Mouse (Mus musculus) kidney, adult 18-20 months (tissue): ENCODE measurements around the gene Dlk1.
"Not testable (repeated sequence)": the region's sequence is repeated elsewhere in the genome, so short reads cannot be mapped to it uniquely, and the experiment has no call there.

Source experiments
- DNase-seq: peaks from one replicate; pipeline ENCODE4 v3.0.0; 2021

Dlk1 gene

GRCm38 (mm10) chr12:109441366-109441765, 11.3 kb upstream of the Dlk1 start:
- no peak for DNase-seq

DNA sequence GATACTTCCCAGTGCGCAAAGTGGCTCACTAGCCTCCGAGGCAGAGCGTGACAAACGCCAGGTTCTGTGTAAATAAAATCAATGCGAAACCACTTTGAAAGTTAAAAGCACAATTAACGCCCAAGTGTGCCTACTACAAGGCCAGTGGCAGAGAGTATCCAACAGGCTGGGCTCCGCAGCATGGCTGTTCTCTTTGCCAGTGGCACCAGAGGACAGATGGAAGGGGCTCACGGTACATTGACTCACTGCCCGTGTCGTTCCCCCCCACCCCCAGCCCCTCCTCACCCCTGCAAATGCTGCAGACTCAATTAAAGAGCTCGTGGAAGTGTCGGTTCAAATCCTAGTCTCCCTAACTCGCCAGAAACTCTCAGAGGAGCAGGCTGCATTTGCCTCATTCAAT, 10.5 kb upstream of the Dlk1 start:
- no peak for DNase-seq

- no peak for DNase-seq
Observed at GRCm38 (mm10) chr12:109443276-109443675, 9.3 kb upstream of the Dlk1 start.

DNA sequence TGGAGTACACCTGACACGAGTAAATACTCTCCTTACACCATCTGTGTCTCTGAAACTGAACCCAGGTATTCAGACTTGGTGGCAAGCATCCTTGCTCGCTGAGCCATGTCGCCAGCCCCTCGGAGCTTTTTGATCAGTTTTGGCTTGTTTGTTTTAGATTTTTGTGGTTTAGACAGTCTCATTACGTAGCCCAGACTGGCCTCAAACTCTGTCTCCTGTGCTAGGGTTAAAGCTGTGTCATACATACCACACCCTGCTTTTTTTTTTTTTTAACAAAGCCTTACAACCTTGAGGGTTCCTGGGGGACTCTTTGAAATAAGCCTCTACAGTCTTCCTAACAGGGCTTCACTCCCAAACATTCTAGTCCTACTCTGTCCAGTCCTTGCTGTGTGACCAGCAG, 7.6 kb upstream of the Dlk1 start:
- no peak for DNase-seq

GRCm38 (mm10) chr12:109445499-109446235, 7.0 kb upstream of the Dlk1 start:
- DNase-seq, result no peak

DNA sequence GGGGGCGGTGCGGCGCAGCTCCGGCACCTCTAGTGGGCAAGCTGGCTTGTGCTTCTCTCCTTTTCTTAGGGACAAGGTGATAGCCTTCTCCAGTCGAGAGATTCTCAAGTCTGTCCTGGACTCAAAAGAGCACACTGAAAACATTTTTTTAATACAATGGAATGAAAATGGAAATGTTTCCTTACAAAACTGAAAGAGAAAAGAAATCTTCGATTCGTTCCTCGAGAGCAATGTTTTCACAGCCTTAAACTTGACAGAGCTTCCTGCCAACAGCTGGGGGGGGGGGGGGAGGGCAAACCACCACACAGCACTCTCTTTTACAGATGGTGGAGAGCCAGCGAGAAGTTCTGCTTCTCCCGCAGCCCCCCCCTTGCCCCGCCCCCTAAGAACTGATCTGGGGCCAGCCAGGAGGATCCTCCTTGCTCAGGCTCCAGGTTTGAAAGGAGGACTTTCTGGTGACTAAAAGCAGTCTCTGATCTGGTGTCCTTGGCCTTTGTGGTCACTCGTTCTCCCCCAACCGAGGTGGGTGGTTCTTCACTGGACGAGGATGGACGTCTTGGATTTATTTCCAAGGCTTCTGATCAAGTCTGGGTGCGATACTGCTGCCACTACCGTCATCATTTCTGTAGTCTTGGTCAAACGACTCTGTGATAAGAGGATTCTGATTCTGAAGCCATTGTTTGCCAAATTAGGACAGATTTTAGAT, 6.2 kb upstream of the Dlk1 start:
- DNase-seq, result no peak

DNA sequence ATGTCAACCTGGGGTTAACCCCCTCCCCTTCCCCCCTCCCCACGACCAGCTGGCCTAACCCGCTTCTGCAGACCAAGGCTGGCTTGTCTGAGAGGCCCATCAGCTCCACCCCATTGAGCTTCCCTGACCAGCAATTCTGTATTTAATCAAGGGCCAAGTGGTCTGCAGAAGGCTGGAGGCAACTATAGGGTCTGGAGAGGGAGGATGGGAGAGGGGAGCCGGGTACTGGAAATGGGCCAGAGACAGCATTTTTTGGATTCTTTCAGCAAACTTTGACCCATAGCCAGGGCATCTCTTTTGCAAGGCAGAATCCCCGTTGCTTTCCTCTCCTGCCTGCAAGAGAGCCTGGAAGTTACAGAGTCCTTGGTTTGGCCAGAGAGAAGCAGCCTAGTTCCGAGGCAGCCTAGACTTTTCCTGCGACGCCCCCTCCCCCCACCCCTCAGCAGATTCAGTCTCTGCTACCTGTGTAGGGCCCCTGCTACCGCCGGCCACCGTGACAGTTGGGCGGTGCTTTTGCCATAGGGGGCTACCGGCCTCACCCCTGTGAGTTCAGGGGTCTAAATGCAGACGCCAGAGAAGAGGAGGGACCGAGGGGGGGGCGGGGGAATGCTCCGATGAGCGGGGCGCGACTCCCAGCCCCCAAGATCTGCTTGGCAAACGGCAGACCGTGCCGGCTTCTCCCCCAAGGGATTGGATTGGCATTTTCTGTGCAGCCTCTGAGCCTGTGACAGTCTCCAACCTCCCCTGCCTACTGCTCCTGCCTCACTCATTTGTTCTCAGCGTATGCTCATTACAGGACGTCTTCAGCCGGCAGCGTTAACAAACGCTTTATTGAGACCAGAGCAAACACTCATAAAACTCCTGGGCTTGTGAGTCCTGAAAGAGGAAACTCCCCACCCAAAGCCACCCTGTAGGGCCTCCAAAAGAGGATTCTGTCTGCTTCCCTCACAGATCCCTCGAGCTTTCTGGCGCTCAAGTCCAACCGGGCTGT, 2.9 kb upstream of the Dlk1 start:
- no peak for DNase-seq

DNA sequence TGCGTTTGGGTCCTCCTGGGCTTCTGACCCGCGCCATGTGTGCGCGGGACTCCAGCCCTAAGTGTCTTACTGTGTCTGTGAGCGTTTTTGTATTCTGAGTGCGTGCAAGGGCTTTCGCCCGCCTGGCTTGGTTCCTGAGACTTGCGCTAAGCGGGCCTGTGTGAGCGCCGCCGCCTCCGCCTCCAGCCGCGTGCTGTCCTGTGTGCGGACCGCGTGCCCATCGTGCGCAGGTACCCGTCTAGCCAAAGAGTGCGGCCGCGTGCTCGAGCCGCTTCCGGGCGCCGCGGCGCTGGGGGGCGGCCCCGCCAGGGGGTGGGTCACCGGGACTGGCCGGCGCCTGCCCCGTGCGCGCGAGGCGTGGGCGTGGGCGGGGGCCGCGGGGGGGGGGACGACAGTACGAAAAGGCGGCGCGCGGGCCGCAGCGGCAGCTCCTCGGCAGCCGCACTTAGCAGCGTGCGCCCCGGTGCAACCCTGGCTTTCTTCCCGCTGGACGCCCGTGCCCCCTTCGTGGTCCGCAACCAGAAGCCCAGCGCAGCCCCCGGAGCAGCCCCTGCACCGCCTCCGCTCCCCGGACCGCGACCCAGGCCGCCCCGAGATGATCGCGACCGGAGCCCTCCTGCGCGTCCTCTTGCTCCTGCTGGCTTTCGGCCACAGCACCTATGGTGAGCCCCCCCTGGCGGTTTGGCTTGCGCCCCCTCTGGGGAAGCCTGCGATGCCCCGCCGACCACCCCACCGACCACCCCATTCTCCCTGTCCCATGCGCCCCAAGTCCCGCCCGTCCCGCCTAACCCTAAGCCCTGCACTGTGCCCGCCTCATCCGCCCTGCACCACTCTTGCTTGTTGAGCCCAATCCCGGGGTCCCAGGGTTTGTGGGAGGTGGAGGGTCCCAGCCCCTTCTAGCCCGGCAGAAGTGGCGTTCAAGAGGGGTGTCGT, 708 bp downstream of the Dlk1 start:
- no peak for DNase-seq

- DNase-seq, result no peak
Observed at GRCm38 (mm10) chr12:109454137-109454536, 1.5 kb downstream of the Dlk1 start.

DNA sequence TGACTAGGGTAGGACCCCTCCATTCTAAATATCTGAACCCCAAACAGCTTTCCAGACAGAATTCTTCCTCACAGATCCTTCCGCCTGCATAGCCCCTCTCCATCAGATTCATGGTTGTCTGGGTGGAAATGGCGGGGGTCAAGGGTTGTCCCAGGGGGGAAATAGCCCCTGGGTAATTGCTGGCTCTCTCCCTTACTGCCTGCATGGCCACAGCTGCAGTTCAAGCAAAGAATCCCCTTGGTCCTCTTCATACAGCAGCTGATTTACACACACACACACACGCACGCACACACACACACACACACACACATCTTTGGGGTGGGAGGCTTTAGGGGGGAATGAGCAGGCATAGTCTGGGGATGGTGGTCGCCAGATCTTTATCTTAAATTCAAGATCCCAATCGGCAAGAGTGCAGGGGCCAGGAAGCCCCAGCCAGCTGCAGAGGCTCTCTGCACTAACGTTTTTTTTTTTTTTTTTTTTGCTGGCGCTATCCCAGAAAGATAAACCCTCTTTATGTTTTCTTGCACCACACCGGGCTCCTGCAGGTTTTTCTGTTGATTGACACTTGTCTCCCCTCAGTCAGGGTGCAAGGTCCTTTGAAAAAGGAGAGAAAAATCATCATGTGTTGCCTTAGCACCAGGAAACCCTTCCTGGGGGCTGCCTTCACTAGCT, 4.0 kb downstream of the Dlk1 start:
- no peak for DNase-seq

- DNase-seq, result no peak
Observed at GRCm38 (mm10) chr12:109457836-109458235, 5.2 kb downstream of the Dlk1 start.

- DNase-seq, result no peak
Observed at GRCm38 (mm10) chr12:109458896-109459295, 6.3 kb downstream of the Dlk1 start.

DNA sequence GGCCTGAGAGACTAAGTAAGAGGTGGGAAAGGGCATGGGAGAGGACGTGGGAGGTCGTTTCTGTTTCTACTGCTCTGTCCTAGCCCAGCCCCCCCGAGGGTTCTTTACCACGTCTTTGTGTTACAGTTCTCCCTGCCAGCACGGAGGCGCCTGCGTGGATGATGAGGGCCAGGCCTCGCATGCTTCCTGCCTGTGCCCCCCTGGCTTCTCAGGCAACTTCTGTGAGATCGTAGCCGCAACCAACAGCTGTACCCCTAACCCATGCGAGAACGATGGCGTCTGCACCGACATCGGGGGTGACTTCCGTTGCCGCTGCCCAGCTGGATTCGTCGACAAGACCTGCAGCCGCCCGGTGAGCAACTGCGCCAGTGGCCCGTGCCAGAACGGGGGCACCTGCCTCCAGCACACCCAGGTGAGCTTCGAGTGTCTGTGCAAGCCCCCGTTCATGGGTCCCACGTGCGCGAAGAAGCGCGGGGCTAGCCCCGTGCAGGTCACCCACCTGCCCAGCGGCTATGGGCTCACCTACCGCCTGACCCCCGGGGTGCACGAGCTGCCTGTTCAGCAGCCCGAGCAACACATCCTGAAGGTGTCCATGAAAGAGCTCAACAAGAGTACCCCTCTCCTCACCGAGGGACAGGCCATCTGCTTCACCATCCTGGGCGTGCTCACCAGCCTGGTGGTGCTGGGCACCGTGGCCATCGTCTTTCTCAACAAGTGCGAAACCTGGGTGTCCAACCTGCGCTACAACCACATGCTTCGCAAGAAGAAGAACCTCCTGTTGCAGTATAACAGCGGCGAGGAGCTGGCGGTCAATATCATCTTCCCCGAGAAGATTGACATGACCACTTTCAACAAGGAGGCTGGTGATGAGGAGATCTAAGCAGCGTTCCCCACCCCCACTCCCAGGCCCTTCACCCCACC, 7.1 kb downstream of the Dlk1 start:
- DNase-seq, result no peak

GRCm38 (mm10) chr12:109462594-109462993, 10.0 kb downstream of the Dlk1 start:
- no peak for DNase-seq

GRCm38 (mm10) chr12:109467417-109467816, 14.8 kb downstream of the Dlk1 start:
- not testable (repeated sequence) for DNase-seq

DNA sequence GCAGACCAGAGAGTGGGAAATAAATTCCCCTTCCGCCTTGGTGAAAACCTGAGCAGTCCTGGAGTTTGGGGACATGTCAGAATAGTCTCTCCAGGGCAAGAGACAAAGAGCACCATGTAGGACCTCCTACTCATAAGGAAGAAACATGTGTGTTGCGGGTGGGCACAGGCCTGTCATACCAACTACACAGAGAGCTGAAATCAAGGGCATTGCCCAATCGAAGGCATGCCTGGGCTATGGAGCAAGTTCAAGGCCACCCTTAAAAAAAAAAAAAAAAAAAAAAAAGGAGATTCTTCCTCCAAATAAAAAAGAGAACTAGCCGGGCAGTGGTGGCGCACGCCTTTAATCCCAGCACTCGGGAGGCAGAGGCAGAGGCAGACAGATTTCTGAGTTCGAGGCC, 17.2 kb downstream of the Dlk1 start:
- DNase-seq, result no peak

DNA sequence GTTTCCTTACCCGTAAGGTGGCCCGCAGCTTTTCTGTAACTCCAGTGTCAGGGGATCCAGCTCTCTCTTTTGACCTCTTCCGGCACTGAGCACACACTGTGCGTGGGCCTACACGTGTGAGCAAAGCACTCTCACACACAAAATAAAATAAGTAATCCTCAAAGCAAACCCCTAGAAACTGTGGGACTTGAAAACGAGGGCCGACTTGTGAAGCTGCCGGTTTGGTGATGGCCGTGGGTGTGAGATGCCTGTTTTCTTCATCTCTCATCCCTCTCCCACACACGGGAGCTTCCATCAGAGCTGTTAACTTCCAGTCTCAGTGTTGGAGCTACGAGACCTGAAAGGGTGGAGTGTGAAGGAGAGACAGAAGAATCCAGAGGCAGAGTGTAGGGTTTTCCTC, 20.0 kb downstream of the Dlk1 start:
- no peak for DNase-seq

GRCm38 (mm10) chr12:109473575-109473976, 21.0 kb downstream of the Dlk1 start:
- no peak for DNase-seq

DNA sequence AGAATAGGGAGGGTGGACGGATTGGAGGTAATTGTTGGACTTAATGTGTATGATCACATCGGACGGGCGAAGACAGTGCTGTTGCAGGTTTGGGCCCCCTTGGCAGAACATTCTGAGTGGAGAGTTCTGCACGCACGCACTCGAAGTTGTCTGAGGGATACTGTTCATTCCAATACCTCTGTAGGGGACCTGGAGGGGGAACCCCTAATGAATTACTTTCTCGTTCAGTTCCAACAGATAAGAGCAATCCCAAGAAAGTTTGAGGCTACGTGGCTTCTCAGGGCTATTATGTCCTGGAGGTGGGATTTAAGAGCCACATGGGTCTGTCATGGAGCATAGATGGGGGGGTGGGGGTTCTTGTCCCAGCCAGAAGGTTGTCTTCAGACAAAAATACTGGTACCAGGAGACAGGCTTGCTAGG, 21.6 kb downstream of the Dlk1 start:
- no peak for DNase-seq

DNA sequence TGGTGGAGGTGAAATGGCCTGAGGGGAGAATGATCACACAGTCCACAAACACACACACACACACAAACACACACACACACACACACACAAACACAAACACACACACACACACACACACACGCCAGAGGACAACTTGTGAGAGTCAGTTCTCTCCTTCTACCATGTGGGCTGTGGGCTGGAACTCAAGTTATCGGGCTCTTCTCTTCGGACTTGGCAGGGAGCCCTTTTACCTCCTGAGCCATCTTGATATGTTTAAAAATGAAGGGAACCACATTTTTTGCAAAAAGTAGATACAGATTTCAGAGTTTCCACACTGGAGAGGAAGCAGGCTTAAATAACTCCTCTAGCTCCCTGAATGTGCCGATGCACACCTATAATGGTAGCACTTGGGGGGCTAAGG, 22.9 kb downstream of the Dlk1 start:
- no peak for DNase-seq
